Mouse (Mus musculus) bone marrow macrophage, adult 2 months (primary cell): ENCODE measurements at regions not wholly inside any gene's neighbourhood (a gene's known extent, or its start where the extent isn't known, plus 50 kb on each side); places are given as distances from the start of the nearest gene placed in this dataset.
"Not testable (repeated sequence)": the region's sequence is repeated elsewhere in the genome, so short reads cannot be mapped to it uniquely, and the experiment has no call there.

ENCODE experiments used
- H3K27ac ChIP-seq: 2 replicates; pipeline ENCODE4 v1.5.1; 2012; ENCODE audit warnings: low read depth, low read length; ENCODE audit not compliant: insufficient read depth
- H3K4me1 ChIP-seq: 2 replicates; pipeline ENCODE4 v1.6.1; 2012; ENCODE audit warnings: low read length; ENCODE audit not compliant: control insufficient read depth, insufficient read depth
- H3K4me3 ChIP-seq: 2 replicates; pipeline ENCODE4 v1.5.1; 2012; ENCODE audit warnings: mild to moderate bottlenecking, low read length, moderate library complexity; ENCODE audit not compliant: insufficient read depth
- CTCF ChIP-seq: IDR thresholded peaks from 2 replicates; pipeline ENCODE4 v1.5.1; 2012; ENCODE audit warnings: low read depth, mild to moderate bottlenecking, low read length, moderate library complexity
- POLR2A ChIP-seq: IDR thresholded peaks from 2 replicates; pipeline ENCODE4 v1.6.1; 2012; ENCODE audit warnings: mild to moderate bottlenecking, low read depth, low read length, borderline replicate concordance

- no peak overlapping the region for H3K27ac ChIP-seq
- no peaks in the 10 kb centered on the region for H3K4me1 ChIP-seq
- no peak overlapping the region for H3K4me3 ChIP-seq
- TF ChIP-seq POLR2A (no peak), CTCF (no peak)
Observed at GRCm38 (mm10) chr5:148755807-148756206, 173.3 kb downstream of the Katnal1 start.

GRCm38 (mm10) chr5:148754896-148755295 is 174.2 kb downstream of the Katnal1 start:
- H3K27ac ChIP-seq, result no peak overlapping the region
- H3K4me3 ChIP-seq, result no peak overlapping the region
- no peaks in the 10 kb centered on the region for H3K4me1 ChIP-seq
- TF ChIP-seq POLR2A, result no peak

GRCm38 (mm10) chr5:148754363-148754762 is 174.8 kb downstream of the Katnal1 start:
- no peak for TF ChIP-seq POLR2A
- no peak for TF ChIP-seq CTCF
- H3K27ac ChIP-seq, result no peak overlapping the region
- H3K4me1 ChIP-seq, result no peaks in the 10 kb centered on the region
- H3K4me3 ChIP-seq, result no peak overlapping the region

- Histone ChIP-seq H3K4me3 (no peak overlapping the region), H3K4me1 (no peaks in the 10 kb centered on the region), H3K27ac (no peak overlapping the region)
- TF ChIP-seq CTCF (no peak), POLR2A (no peak)
Observed at GRCm38 (mm10) chr5:148753457-148753856, 175.7 kb downstream of the Katnal1 start.

- no peak for TF ChIP-seq CTCF
- TF ChIP-seq POLR2A, result no peak
- no peak overlapping the region for H3K4me3 ChIP-seq
- no peak overlapping the region for H3K27ac ChIP-seq
- no peaks in the 10 kb centered on the region for H3K4me1 ChIP-seq
Observed at GRCm38 (mm10) chr5:148751980-148752379, 177.1 kb downstream of the Katnal1 start.

- TF ChIP-seq POLR2A (no peak), CTCF (no peak)
- H3K4me3 ChIP-seq, result no peak overlapping the region
- no peaks in the 10 kb centered on the region for H3K4me1 ChIP-seq
- no peak overlapping the region for H3K27ac ChIP-seq
Observed at GRCm38 (mm10) chr5:148750002-148750734, 179.0 kb downstream of the Katnal1 start.

- H3K4me1 ChIP-seq, result no peaks in the 10 kb centered on the region
- TF ChIP-seq CTCF, result no peak
- no peak for TF ChIP-seq POLR2A
- H3K27ac ChIP-seq, result no peak overlapping the region
- H3K4me3 ChIP-seq, result no peak overlapping the region
Observed at GRCm38 (mm10) chr5:148747972-148748764, 181.0 kb downstream of the Katnal1 start.

- H3K27ac ChIP-seq, result no peak overlapping the region
- H3K4me1 ChIP-seq, result no peaks in the 10 kb centered on the region
- H3K4me3 ChIP-seq, result no peak overlapping the region
- no peak for TF ChIP-seq POLR2A
- TF ChIP-seq CTCF, result no peak
Observed at GRCm38 (mm10) chr5:148747549-148747948, 181.6 kb downstream of the Katnal1 start.

- not testable (repeated sequence) for H3K4me1 ChIP-seq, H3K4me3 ChIP-seq, H3K27ac ChIP-seq
Observed at GRCm38 (mm10) chr5:148746726-148747125, 182.4 kb downstream of the Katnal1 start.

GRCm38 (mm10) chr5:148744676-148745391 is 184.3 kb downstream of the Katnal1 start:
- Histone ChIP-seq H3K4me1 (peaks cover 16% of the 10 kb centered on the region), H3K27ac (no peak overlapping the region), H3K4me3 (no peak overlapping the region)
- TF ChIP-seq CTCF (no peak), POLR2A (no peak)
